Mouse (Mus musculus) neural tube, embryonic 11.5 days (tissue): ENCODE data around the gene Zfp687. TPM values are rescaled to one million over a fixed set of nuclear protein-coding genes. Genes with fewer than 3 reads are reported as not detected.
A peak's percentile ranks its signal among the peaks of the same experiment; 100 is the strongest.
"Not testable (repeated sequence)": the region's sequence is repeated elsewhere in the genome, so short reads cannot be mapped to it uniquely, and the experiment has no call there.

Source experiments
- ATAC-seq: fragments of 200-750 bp; cut with Nextera tagmentation; 2 replicates; pipeline ENCODE4 v1.8.0; 2017; ENCODE audit warnings: moderate number of reproducible peaks, mild to moderate bottlenecking, moderate TSS enrichment, moderate library complexity; ENCODE audit not compliant: insufficient read depth, low FRiP score, low TSS enrichment
- DNase-seq: peaks from one replicate; pipeline ENCODE4 v3.0.0-alpha.2; 2015; ENCODE audit warnings: low spot score
- H3K27ac ChIP-seq: fragments of 300-500 bp; sonication (generic); 2 replicates; pipeline ENCODE4 v1.5.1; 2014; ENCODE audit warnings: low read depth, mild to moderate bottlenecking, low read length
- H3K27me3 ChIP-seq: fragments of 300-500 bp; sonication (generic); 2 replicates; pipeline ENCODE4 v1.6.1; 2014; ENCODE audit warnings: mild to moderate bottlenecking, low read length, mixed read lengths; ENCODE audit not compliant: control insufficient read depth, insufficient read depth
- H3K36me3 ChIP-seq: fragments of 300-500 bp; sonication (generic); 2 replicates; pipeline ENCODE4 v1.6.1; 2014; ENCODE audit warnings: mild to moderate bottlenecking, low read length, moderate library complexity, mixed read lengths; ENCODE audit not compliant: control insufficient read depth, insufficient read depth
- H3K4me1 ChIP-seq: fragments of 300-500 bp; sonication (generic); 2 replicates; pipeline ENCODE4 v1.6.1; 2014; ENCODE audit warnings: low read length, mixed read lengths; ENCODE audit not compliant: control insufficient read depth, insufficient read depth
- H3K4me2 ChIP-seq: fragments of 300-500 bp; sonication (generic); 2 replicates; pipeline ENCODE4 v1.6.1; 2014; ENCODE audit warnings: low read depth, mild to moderate bottlenecking, moderate library complexity
- H3K4me3 ChIP-seq: fragments of 300-500 bp; sonication (generic); 2 replicates; pipeline ENCODE4 v1.5.1; 2014; ENCODE audit warnings: low read depth, low read length
- H3K9ac ChIP-seq: fragments of 300-500 bp; sonication (generic); 2 replicates; pipeline ENCODE4 v1.6.1; 2014; ENCODE audit warnings: mild to moderate bottlenecking, low read length
- H3K9me3 ChIP-seq: fragments of 300-500 bp; sonication (generic); 2 replicates; pipeline ENCODE4 v1.6.1; 2016; ENCODE audit warnings: low read length; ENCODE audit not compliant: control insufficient read depth
- WGBS: fragments of 180-500 bp; shearing (Covaris S2); extraction: QIAGEN DNeasy Blood & Tissue Kit; methylation state at CpG from one replicate; pipeline ENCODE4 v1.1.7; 2014; 5-methylcytosine and 5-hydroxymethylcytosine counted together
- polyA plus RNA-seq: library from polyadenylated mRNA; unstranded; fragments of >200 nt; fragmentation: Nextera tagmentation; extraction: Ambion mirVana; gene quantifications from 2 replicates; pipeline ENCODE4 v1.2.1, GENCODE M21; 2014

Zfp687 gene
- polyA plus RNA-seq, 1 experiment from 2014 or later, result 27.6 TPM

DNA sequence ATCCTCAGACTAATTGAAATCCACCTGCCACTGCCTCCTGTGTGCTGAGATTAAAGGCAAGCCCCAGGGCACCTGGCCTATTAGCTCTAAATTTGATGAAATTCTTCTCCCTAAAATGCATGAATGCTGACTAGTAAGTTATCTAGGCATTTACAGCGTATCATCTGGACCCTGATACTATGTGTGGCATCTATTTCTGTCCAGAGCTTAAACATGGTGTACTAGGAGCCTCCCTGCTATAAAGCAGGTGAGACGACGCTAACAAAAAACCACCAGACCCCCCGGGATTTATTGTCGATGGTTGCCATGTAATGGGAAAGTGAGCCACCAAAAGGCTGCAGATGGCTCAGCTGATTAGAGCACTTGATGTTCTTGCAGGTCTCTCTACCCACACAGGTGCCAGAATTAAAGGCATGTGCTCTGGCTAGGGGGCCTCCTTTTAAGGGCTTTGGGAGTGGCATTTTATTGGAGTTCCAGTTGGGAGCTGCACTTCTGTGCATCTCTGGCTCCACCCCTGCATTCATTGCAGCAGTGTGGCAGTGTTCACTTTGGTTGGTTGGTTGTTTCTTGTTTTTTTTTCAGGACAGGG is 11.9 kb upstream of the Zfp687 start:
- Histone ChIP-seq H3K4me3 (no peak overlapping the region), H3K9ac (no peak overlapping the region), H3K4me1 (no peaks in the 10 kb centered on the region; the same call in 1 of the 2 replicates), H3K27ac (no peak overlapping the region), H3K36me3 (peaks cover 4% of the 10 kb centered on the region; the same call in 1 of the 2 replicates), H3K27me3 (no peaks in the 10 kb centered on the region), H3K9me3 (no peaks in the 10 kb centered on the region), H3K4me2 (no peak overlapping the region)
- DNase-seq (no peak), ATAC-seq (no peak)
- WGBS, result 53% methylated on average over 5 of the region's 5 CpGs

GRCm38 (mm10) chr3:95025202-95025601 is 10.0 kb upstream of the Zfp687 start:
- 44% methylated on average over 5 of the region's 5 CpGs for WGBS
- no peak for DNase-seq
- no peaks in the 10 kb centered on the region for H3K27me3 ChIP-seq
- no peak for ATAC-seq
- H3K9me3 ChIP-seq, result no peaks in the 10 kb centered on the region
- H3K4me2 ChIP-seq, result no peak overlapping the region
- no peaks in the 10 kb centered on the region for H3K36me3 ChIP-seq
- no peak overlapping the region for H3K4me3 ChIP-seq
- H3K27ac ChIP-seq, result no peak overlapping the region
- no peak overlapping the region for H3K9ac ChIP-seq
- no peaks in the 10 kb centered on the region; the same call in 1 of the 2 replicates for H3K4me1 ChIP-seq

GRCm38 (mm10) chr3:95024551-95024950 is 9.3 kb upstream of the Zfp687 start:
- no peak overlapping the region for H3K4me3 ChIP-seq
- DNase-seq (no peak), ATAC-seq (no peak)
- no peak overlapping the region for H3K27ac ChIP-seq
- H3K4me1 ChIP-seq, result no peaks in the 10 kb centered on the region; the same call in 1 of the 2 replicates
- H3K27me3 ChIP-seq, result no peaks in the 10 kb centered on the region
- H3K9me3 ChIP-seq, result no peaks in the 10 kb centered on the region
- H3K36me3 ChIP-seq, result no peaks in the 10 kb centered on the region
- no peak overlapping the region for H3K9ac ChIP-seq
- no peak overlapping the region for H3K4me2 ChIP-seq
- 33% methylated on average over 11 of the region's 11 CpGs for WGBS

- not testable (repeated sequence) for H3K9ac ChIP-seq, H3K27ac ChIP-seq, H3K36me3 ChIP-seq, H3K9me3 ChIP-seq, H3K4me2 ChIP-seq, H3K27me3 ChIP-seq, H3K4me3 ChIP-seq, DNase-seq, H3K4me1 ChIP-seq, ATAC-seq
- 87% methylated on average over 5 of the region's 5 CpGs for WGBS
Observed at GRCm38 (mm10) chr3:95020956-95021355, 5.7 kb upstream of the Zfp687 start.

DNA sequence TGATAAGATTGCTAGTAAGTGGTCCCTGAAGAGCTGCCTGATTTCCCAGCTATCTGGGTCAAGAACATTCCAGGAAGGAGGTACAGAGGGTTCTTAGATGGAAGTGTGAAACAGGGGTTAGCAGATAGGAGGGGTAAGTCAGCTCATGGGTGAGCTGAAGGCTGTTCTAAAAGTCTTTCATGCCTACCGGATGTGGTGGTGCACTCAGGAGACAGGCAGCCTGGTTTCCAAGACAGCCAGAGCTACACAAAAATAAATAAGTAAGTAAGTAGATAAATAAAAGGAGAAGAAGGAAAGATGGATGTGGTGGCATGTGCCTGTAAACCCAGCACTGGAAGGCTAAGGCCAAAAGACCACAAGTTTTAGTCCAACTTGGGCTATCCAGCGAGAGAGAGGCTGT is 3.5 kb upstream of the Zfp687 start:
- ATAC-seq (no peak), DNase-seq (no peak)
- Histone ChIP-seq H3K27me3 (no peaks in the 10 kb centered on the region), H3K36me3 (no peaks in the 10 kb centered on the region), H3K9me3 (no peaks in the 10 kb centered on the region), H3K27ac (no peak overlapping the region), H3K4me3 (no peak overlapping the region), H3K4me1 (peaks cover 10% of the 10 kb centered on the region), H3K4me2 (no peak overlapping the region), H3K9ac (no peak overlapping the region)
- 97% methylated on average over 2 of the region's 2 CpGs for WGBS

- no peaks in the 10 kb centered on the region for H3K9me3 ChIP-seq
- H3K4me2 ChIP-seq, result peak overlapping the region; percentile 79
- peak overlapping the region; percentile 64 for H3K9ac ChIP-seq
- H3K27ac ChIP-seq, result peak overlapping the region; percentile 85
- H3K4me3 ChIP-seq, result peak overlapping the region; percentile 92
- ATAC-seq, result no peak
- H3K27me3 ChIP-seq, result no peaks in the 10 kb centered on the region
- 6% methylated on average over 21 of the region's 21 CpGs for WGBS
- DNase-seq, result no peak
- peaks cover 3% of the 10 kb centered on the region; the same call in 1 of the 2 replicates for H3K36me3 ChIP-seq
- H3K4me1 ChIP-seq, result peaks cover 14% of the 10 kb centered on the region
Observed at GRCm38 (mm10) chr3:95016532-95017056, 1.3 kb upstream of the Zfp687 start.

DNA sequence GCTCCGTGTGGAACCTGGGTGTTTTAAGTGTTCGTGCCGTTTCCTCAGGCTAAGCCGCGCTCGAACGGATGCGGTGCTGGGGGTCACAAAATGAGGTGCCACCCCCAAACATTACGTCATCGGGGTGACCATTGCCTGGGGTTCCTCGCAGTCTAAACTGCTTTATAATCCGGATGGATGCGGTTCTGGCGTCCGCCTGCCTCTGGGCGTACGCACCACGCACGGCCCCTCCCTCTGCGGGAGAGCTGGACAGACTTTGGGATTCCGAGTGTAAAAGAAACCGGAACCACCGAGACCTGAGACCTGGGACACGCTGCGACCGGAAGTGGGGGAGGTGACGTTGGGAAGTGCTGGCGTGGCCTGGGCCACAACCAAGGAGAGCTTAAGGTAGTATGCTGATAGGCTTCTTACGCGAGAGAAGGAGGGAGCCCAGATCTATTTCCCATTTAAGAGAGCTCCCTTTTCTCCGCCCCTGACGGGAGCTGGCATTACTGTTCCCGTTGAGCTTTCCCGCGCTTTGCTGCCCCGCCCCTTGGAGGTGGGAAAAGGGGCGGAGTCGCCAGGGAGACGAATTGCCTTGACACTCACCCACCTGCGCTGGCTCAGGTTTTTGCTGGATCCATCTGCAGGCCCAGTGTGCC is 763 bp upstream of the Zfp687 start:
- DNase-seq, result peak; percentile 87
- under 1% methylated on average over 40 of the region's 40 CpGs for WGBS
- H3K27ac ChIP-seq, result peak overlapping the region; percentile 85
- peaks cover 4% of the 10 kb centered on the region for H3K36me3 ChIP-seq
- no peaks in the 10 kb centered on the region for H3K27me3 ChIP-seq
- H3K9ac ChIP-seq, result peak overlapping the region; percentile 64
- H3K4me1 ChIP-seq, result peaks cover 14% of the 10 kb centered on the region
- peak overlapping the region; percentile 92 for H3K4me3 ChIP-seq
- H3K9me3 ChIP-seq, result no peaks in the 10 kb centered on the region
- peak; percentile 53 for ATAC-seq
- H3K4me2 ChIP-seq, result peak overlapping the region; percentile 79

DNA sequence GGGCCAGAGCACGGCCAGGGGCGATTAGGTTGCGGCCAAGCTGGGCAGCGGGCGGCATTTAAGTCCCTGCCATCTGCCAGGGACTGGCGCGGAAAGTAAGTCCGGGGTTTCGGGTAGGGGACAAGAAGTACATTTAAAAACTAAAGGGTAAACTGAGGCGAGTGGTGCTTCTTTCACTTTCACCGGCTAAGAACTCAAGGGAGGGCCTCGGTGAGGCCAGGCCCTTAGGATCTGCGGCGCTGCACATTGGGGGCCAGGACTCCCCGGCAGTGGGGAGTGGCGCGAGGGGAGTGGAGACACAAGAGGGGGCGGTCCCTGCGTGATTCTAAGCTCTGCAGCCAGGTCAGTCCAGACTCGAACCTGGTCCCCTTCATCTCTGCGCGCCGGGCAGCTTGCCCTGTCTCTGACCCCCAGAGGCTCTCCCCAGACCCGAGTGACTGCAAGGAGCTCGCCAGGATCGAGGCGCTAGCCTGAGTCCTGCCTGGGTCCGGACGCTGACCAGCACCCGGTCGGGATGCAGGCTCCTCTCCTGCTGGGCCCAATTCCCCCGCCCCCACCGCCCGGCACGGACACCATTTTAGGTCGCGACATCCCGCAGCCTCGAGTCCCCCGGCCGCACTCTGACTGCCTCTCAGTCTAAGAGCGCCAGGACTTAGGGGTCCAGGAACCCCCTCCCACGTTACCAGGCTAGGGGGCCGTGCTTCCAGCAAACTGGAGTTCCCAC is 658 bp downstream of the Zfp687 start:
- peak overlapping the region; percentile 68 for H3K27ac ChIP-seq
- peaks cover 14% of the 10 kb centered on the region for H3K4me1 ChIP-seq
- no peaks in the 10 kb centered on the region for H3K27me3 ChIP-seq
- peak overlapping the region; percentile 95 for H3K4me2 ChIP-seq
- DNase-seq, result peak; percentile 16
- peaks cover 11% of the 10 kb centered on the region for H3K36me3 ChIP-seq
- peak; percentile 14; the same call in 1 of the 2 replicates for ATAC-seq
- under 1% methylated on average over 41 of the region's 44 CpGs for WGBS
- H3K9ac ChIP-seq, result peak overlapping the region; percentile 84
- peak overlapping the region; percentile 92 for H3K4me3 ChIP-seq
- H3K9me3 ChIP-seq, result no peaks in the 10 kb centered on the region
